Mouse (Mus musculus): ENCODE measurements at regions not wholly inside any gene's neighbourhood (a gene's known extent, or its start where the extent isn't known, plus 50 kb on each side); places are given as distances from the start of the nearest gene placed in this dataset.

GRCm38 (mm10) chr1:33271437-33272145 is 398.0 kb downstream of the Prim2 start:
- DNase-seq (ENCODE audit: low spot score), result no peak

DNA sequence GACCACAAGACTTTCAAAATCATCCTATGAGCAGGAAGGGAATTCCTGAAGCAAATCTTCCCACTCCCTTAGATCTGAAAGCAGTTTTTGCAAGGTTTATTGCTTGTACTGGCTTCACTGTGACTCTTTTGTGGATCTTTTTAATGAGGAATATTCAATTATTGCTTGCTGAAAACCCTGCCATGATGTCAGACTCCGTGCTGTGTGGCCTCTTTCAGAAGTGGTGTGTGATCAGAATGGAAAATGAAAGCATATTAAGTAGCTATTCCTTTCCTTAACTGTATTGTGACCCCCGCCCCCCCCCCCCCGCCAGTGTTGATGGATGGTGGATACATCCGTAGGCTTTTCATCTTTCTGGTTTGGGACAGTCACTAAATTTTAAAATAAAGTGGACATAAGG is 400.4 kb downstream of the Prim2 start:
- no peak for DNase-seq (ENCODE audit: low spot score)

DNA sequence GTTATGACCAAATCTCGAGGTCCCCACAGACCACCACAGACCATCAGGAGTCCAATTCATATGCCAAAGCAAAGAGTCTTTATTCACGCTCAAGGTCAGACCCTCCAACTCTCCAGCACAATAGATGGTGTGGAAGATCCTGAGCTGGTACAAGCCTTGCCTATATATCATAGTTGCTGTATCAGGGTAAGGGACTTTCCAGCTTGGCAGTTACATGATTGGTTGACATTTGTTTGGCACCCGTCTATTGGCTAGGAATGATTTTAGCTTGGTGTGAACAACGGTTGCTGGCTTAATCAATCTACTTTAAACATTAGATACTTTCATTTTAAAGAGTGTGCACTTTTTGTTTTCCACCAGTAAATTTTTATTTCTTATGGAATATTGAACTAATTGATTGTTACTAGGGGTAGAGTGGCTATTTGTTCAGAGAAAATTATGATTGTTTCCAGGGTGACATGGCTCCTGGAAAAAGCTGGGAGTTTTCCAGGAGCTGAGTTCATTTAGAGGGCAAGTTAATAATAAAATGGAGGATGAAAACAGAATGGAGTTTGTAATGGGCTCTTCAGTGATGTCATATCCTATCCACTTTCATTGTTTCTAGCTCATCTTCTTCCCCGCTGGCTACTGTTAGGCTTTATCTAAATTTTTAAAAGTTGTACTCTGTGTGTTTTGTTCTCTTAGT is 403.7 kb downstream of the Prim2 start:
- DNase-seq (ENCODE audit: low spot score), result no peak

- DNase-seq (ENCODE audit: low spot score), result no peak
Measured at GRCm38 (mm10) chr1:33249474-33249873, 420.1 kb downstream of the Prim2 start.

DNA sequence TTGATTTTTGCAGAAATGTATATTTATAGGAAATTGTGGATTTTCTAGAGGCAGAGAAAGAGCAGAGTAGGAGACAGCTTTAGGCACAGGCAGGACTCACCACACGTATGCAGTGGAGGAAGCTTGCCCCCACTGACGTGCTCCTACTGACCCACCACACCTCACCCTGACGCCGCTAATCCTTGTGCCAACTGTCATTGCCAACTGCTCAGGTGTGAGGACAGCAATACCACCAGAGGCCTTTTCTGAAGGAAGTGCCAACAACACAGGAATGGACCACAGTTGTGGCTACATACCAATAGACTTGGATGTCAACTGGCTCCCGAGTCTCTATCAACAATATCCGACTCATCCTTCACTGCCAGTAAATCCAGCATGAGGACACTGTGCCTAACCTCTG is 422.5 kb downstream of the Prim2 start:
- DNase-seq (ENCODE audit: low spot score), result no peak

DNA sequence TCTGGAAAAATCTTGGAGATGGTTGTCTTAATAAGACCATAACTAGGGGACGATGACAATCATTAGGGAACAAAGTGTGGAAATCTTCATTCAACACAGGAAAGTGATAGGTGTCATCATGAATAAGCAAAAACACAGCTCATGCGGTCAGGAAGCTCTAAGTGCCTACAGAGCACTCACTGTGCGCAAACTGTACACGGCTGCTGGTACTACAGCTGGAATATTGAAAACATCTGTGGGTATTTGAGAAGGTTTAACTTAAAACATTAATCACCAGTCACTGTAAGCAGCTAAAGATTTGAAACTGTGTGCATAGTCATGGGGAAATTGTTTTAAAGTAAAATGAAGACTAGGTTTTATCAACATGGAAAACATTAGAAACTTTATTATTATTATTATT is 424.4 kb downstream of the Prim2 start:
- no peak for DNase-seq (ENCODE audit: low spot score)

- DNase-seq (ENCODE audit: low spot score), result no peak
Measured at GRCm38 (mm10) chr1:33244691-33245090, 424.9 kb downstream of the Prim2 start.

GRCm38 (mm10) chr1:33222997-33223396 is 446.6 kb downstream of the Prim2 start:
- DNase-seq (ENCODE audit: low spot score), result no peak

GRCm38 (mm10) chr1:33214815-33215214 is 454.8 kb downstream of the Prim2 start:
- no peak for DNase-seq (ENCODE audit: low spot score)

GRCm38 (mm10) chr1:33214394-33214793 is 455.2 kb downstream of the Prim2 start:
- no peak for DNase-seq (ENCODE audit: low spot score)

DNA sequence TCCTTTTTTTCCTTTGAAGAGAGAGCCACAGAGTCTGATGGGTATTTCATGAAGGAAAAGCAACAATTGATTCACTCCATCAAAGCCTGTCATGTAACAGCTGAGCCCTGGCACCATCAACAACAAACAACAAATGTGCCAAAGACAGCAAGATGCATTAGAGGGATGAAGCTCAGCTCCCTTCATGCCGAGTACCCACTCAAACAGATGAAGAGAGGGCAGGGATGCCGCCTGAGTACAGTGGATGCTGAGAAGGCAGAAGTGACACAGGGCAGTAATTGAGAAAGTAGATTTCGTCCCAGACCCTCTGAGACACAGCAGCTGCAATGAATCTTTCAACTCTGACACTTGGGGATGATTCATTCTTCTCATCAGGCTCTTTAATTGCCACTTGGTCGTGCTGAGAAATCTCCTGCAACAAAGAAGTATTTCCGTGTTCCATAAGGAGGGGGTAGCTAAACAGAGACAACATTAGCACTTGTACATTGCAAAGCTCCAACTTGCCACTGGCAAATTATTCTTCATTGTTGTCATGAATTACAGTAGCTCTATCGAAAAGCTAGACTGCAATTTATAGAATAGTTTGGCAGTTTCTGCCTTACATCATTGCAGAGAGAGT is 467.9 kb downstream of the Prim2 start:
- DNase-seq (ENCODE audit: low spot score), result no peak

DNA sequence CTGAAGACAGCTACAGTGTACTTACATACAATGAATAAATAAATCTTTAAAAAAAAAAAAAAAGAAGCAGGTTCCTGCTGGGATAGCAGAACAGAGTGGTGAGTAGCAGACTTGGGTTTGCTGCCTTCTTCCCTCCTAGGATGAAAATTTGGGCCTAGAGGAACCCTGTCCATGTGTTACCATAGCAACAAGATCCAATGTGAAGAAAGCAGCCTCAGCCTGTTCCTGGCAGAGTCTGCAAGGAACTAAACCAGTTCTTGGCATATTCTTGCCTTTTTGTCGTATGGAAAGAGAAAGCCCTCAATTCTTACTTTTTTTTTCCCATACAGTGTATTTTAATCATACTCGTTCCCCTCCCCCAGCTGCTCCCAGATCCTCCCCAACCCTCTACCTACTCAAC is 474.5 kb downstream of the Prim2 start:
- DNase-seq (ENCODE audit: low spot score), result no peak

GRCm38 (mm10) chr1:33174646-33175435 is 494.8 kb downstream of the Prim2 start:
- no peak for DNase-seq (ENCODE audit: low spot score)

GRCm38 (mm10) chr1:33136991-33137390 is 532.6 kb downstream of the Prim2 start:
- DNase-seq (ENCODE audit: low spot score), result no peak

- DNase-seq (ENCODE audit: low spot score), result no peak
Measured at GRCm38 (mm10) chr1:33130351-33130750, 539.2 kb downstream of the Prim2 start.

GRCm38 (mm10) chr1:33125062-33125461 is 544.5 kb downstream of the Prim2 start:
- no peak for DNase-seq (ENCODE audit: low spot score)

DNA sequence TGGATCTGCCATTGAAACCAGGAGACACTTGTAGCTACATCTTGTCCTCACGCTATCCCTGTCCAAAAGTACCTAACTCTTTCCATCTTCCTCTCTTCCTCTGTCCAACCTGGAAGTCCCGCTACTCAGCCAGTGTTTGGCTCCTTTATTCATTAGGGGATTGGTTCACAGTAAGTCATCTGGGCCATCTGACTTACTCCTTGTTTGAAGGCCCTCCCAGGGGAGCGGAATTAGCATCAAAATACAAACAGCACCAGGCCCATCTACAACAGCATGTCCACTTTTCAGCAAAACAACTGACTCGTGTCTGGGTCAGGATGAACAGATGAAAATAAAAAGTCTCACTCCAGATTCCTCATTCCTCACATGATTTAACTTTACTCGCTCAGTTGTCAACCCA is 559.2 kb upstream of the Gm5415 start:
- DNase-seq (ENCODE audit: low spot score), result no peak

GRCm38 (mm10) chr1:33104296-33104695 is 557.2 kb upstream of the Gm5415 start:
- no peak for DNase-seq (ENCODE audit: low spot score)

DNA sequence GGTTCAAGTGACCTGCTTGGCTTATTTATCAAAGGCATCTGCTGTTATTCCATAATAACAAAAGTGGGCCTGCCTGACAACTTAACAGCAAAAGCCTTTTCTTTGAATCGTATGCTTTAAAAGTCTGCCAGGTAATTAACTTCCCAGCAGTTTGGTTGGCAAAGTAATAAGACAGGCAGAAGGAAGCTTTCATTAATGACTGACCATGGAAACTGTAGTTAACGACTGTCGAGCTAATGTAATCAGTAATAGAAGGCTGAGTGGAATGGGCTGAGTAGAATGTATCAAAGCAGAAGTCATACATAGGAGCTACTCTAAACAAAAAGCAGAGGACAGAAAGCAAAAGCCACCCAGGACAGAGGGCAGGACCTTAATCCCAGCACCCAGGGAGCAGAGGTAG is 551.0 kb upstream of the Gm5415 start:
- no peak for DNase-seq (ENCODE audit: low spot score)

DNA sequence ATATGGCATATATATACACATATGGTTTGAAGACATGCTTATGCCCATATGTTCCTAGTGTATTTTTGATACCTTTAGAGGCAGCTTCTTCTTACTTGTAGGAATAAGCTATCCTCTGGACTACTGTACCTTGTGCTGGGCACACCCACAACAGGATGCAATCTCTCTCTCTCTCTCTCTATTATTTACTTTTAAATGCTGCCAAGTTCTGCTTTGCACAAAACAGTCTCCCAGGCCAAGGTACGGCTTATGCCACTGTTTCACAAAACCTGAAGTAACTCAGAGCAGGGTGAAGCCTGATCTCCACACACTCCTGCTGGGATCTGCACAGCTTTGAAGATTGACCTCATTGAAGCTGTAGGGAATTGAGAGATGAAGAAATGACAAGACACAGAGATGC is 549.8 kb upstream of the Gm5415 start:
- DNase-seq (ENCODE audit: low spot score), result no peak

DNA sequence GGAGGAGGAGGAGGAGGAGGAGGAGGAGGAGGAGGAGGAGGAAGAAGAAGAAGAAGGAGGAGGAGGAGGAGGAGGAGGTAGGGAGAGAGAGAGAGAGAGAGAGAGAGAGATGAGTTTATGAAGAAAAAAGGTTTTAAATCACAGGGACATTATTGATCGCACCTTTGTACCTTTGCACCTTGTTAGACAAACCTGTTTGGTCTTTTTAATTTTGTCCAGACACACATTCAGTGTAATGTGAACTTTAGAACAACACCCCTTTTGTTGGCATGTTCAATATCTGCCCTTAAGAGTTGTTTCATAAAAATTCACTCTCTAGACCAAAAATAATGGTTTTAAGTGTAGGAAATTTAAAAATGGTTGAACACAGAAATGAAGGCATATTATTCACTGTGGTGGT is 527.5 kb upstream of the Gm5415 start:
- DNase-seq (ENCODE audit: low spot score), result no peak

DNA sequence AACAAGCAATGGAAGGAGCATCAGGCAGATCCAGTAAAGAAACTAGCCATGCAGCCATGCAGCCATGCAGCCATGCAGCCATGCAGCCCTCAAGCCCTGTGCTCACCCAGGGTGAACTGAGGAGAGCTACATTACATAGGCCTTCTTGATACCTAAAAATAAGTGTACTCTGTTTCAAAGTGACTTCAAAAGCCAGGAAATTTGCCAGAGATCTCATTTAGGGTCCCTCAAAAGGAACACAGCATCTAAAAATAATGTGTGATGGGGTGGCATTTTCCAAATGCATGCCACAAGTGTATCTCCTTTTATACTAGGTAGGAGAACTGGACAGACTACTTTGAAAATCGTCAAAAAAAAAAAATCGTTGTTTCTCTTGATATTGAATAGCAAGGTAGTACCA is 510.9 kb upstream of the Gm5415 start:
- DNase-seq (ENCODE audit: low spot score), result no peak

DNA sequence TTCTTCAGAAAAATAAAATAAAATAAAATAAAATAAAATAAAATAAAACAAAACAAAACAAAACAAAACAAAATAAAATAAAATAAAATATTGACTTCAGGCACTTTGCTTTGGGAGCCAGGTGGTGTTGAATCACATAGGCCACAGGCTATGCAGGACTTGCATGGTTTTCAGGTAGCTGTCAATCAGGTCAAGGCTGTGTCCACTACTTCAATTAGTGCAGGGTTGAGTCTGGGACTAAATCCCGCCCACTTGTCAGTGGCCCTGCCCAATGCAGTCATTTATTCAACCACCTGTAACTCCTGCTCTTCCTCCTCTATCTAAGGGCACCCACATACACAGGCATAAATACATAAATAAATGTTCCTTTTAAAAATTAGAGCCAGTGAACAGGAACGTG is 497.3 kb upstream of the Gm5415 start:
- no peak for DNase-seq (ENCODE audit: low spot score)

Measured in adipocyte (in vitro differentiated cells).